Mouse (Mus musculus) liver, adult (tissue): Measurements from ENCODE around the gene Nfatc2.

Experiments
- GATA4 ChIP-seq: IDR thresholded peaks from 2 replicates; pipeline ENCODE4 v1.6.1; 2014; ENCODE audit warnings: mild to moderate bottlenecking, low read length; ENCODE audit not compliant: insufficient replicate concordance

Gene Nfatc2

GRCm38 (mm10) chr2:168434187-168434586 lies 167.3 kb downstream of the Nfatc2 start:
- TF ChIP-seq GATA4 = no peak

GRCm38 (mm10) chr2:168433392-168433791 lies 168.1 kb downstream of the Nfatc2 start:
- no peak for TF ChIP-seq GATA4

GRCm38 (mm10) chr2:168432394-168432793 lies 169.1 kb downstream of the Nfatc2 start:
- no peak for TF ChIP-seq GATA4

- no peak for TF ChIP-seq GATA4
These were observed 171.9 kb downstream of the Nfatc2 start for GRCm38 (mm10) chr2:168429598-168429997.

GRCm38 (mm10) chr2:168428375-168428901 lies 173.0 kb downstream of the Nfatc2 start:
- no peak for TF ChIP-seq GATA4
